Mouse (Mus musculus) olfactory bulb, adult 2 months (tissue): ENCODE results near the gene Zfp668.

Experiments used
- CTCF ChIP-seq: fragments of 200-500 bp; IDR thresholded peaks from 2 replicates; pipeline ENCODE4 v1.5.1; 2012; ENCODE audit warnings: low read depth, mild to moderate bottlenecking, low read length, moderate library complexity; ENCODE audit not compliant: insufficient read depth
- POLR2A ChIP-seq: fragments of 200-500 bp; IDR thresholded peaks from 2 replicates; pipeline ENCODE4 v1.6.1; 2012; ENCODE audit warnings: mild to moderate bottlenecking, low read depth, low read length, moderate library complexity; ENCODE audit not compliant: insufficient read depth

DNA sequence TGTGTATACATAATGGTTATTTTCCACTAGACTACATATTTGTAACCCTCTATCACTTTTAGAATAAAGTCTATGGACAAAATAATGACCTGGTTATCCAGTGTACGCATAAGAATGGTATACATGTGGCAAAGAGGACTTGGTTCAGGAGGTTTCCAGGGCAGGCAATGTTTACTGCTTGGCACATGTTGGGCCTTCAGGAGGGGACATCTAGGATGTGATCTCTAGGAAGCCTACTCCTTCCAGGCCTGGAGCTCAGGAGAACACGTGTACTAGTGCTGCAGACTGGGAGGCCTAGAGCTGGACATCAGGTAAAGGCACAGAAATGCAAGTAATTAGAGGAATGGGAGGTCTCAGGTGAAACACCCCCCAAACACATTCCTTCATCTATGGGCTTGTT, 41.1 kb downstream of the Zfp668 start:
- TF ChIP-seq POLR2A (no peak), CTCF (no peak)
